Mouse (Mus musculus) hindbrain, postnatal 0 days (tissue): Measurements from ENCODE around the gene Macrod2. TPM values are rescaled to one million over a fixed set of nuclear protein-coding genes. Genes with fewer than 3 reads are reported as not detected.
A peak's percentile ranks its signal among the peaks of the same experiment; 100 is the strongest.

Experiments
- ATAC-seq: fragments of 200-750 bp; cut with Nextera tagmentation; 2 replicates; pipeline ENCODE4 v1.8.0; 2017; ENCODE audit warnings: mild to moderate bottlenecking, moderate TSS enrichment, moderate library complexity
- DNase-seq: peaks from one replicate; pipeline ENCODE4 v3.0.0-alpha.2; 2015; ENCODE audit warnings: low spot score
- H3K27ac ChIP-seq: fragments of 300-500 bp; sonication (generic); 2 replicates; pipeline ENCODE4 v1.5.1; 2014; ENCODE audit warnings: mild to moderate bottlenecking
- H3K27me3 ChIP-seq: fragments of 300-500 bp; sonication (generic); 2 replicates; pipeline ENCODE4 v1.6.1; 2014; ENCODE audit warnings: low read length, mixed read lengths; ENCODE audit not compliant: insufficient read depth
- H3K36me3 ChIP-seq: fragments of 300-500 bp; sonication (generic); 2 replicates; pipeline ENCODE4 v1.6.1; 2014; ENCODE audit warnings: low read length, mixed read lengths; ENCODE audit not compliant: insufficient read depth
- H3K4me1 ChIP-seq: fragments of 300-500 bp; sonication (generic); 2 replicates; pipeline ENCODE4 v1.6.1; 2014; ENCODE audit warnings: antibody characterized with exemption, low read length, mixed read lengths; ENCODE audit not compliant: insufficient read depth
- H3K4me2 ChIP-seq: fragments of 300-500 bp; sonication (generic); 2 replicates; pipeline ENCODE4 v1.6.1; 2014; ENCODE audit warnings: low read depth, mild to moderate bottlenecking, low read length, moderate library complexity, mixed read lengths
- H3K4me3 ChIP-seq: fragments of 300-500 bp; sonication (generic); 2 replicates; pipeline ENCODE4 v1.5.1; 2014; ENCODE audit warnings: low read length
- H3K9ac ChIP-seq: fragments of 300-500 bp; sonication (generic); replicated peaks from 2 replicates; pipeline ENCODE4 v1.6.1; 2014; ENCODE audit warnings: mild to moderate bottlenecking, low read length, moderate library complexity, mixed read lengths
- H3K9me3 ChIP-seq: fragments of 300-500 bp; sonication (generic); 2 replicates; pipeline ENCODE4 v1.6.1; 2016; ENCODE audit warnings: low read length, mixed read lengths
- CTCF ChIP-seq: IDR thresholded peaks from 2 replicates; pipeline ENCODE4 v1.5.1; 2016; ENCODE audit warnings: antibody characterized with exemption, control low read depth, low read depth
- WGBS: fragments of 180-500 bp; shearing (Covaris S2); extraction: QIAGEN DNeasy Blood & Tissue Kit; methylation state at CpG from one replicate; pipeline ENCODE4 v1.1.7; 2014; 5-methylcytosine and 5-hydroxymethylcytosine counted together
- polyA plus RNA-seq: library from polyadenylated mRNA; unstranded; fragments of >200 nt; fragmentation: Nextera tagmentation; extraction: Ambion mirVana; gene quantifications from 2 replicates; pipeline ENCODE4 v1.2.1, GENCODE M21; 2015
- total RNA-seq: library from RNA; depleted of rRNA; stranded (reverse); fragments of >200 nt; gene quantifications from 2 replicates; pipeline ENCODE4 v1.2.3, GENCODE M21; 2014; rRNA removed

Gene Macrod2
- total RNA-seq (16.6 and 18.3 TPM in 2 replicates), polyA plus RNA-seq (60.0 and 60.1 TPM in 2 replicates)

DNA sequence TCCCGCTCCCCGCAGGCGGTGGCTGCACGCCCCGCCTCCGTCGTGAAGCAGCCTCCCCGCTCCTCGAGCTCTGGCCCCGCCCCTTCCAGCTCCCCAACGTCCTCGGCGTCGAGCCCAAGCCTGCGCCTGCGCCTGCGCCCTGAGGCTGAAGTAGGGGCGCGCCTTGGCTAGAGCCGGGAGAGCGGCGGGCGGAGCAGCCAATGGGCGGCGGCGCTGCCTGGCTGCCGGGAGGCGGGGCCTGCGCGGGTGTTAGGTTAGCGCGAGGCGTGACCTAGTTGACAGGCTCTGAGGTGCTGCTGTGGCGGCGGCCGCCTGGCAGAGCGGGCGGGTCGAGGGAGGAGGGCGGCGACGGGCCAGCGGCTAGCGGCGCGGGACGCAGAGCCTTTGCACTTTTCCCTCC lies at the start of gene Macrod2:
Gene Macrod2 (plus strand): TSS at position 131 of the 400 bp plus-strand sequence.
- H3K27ac ChIP-seq = peak within 1 kb of the TSS; percentile 67
- no peaks in the 10 kb centered on the region for H3K27me3 ChIP-seq
- peak within 1 kb of the TSS; percentile 68 for H3K9ac ChIP-seq
- no peak for TF ChIP-seq CTCF
- H3K4me3 ChIP-seq = peak within 1 kb of the TSS; percentile 86
- no peaks in the 10 kb centered on the region for H3K36me3 ChIP-seq
- ATAC-seq = peak; percentile 99
- no peaks in the 10 kb centered on the region for H3K9me3 ChIP-seq
- WGBS = under 1% methylated on average over 46 of the region's 47 CpGs
- H3K4me1 ChIP-seq = peaks cover 3% of the 10 kb centered on the region; the same call in 1 of the 2 replicates
- peak within 1 kb of the TSS; percentile 92 for H3K4me2 ChIP-seq
- DNase-seq = peak; percentile 99

DNA sequence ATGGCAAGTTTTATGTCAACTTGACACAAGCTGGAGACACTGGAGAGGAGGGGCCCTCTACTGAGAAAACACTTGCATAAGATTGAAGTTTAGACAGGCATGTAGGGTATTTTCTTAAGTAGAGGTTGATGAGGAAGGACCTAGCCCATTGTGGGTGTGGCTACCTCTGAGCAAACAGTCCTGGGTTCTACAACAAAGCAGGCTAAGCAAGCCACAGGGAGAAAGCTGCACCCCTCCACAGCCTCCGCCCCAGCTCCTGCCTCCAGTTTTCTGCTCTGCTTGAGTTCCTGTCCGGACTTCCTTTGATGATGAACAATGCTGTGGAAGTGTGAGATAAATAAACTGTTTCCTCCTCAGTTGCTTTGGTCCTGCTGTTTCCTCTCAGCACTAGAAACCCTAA lies 35.2 kb upstream of the Macrod2 start:
- no peak overlapping the region for H3K27ac ChIP-seq
- 70% methylated on average over 2 of the region's 2 CpGs for WGBS
- no peaks in the 10 kb centered on the region for H3K36me3 ChIP-seq
- no peaks in the 10 kb centered on the region for H3K9me3 ChIP-seq
- TF ChIP-seq CTCF = no peak
- ATAC-seq (no peak), DNase-seq (no peak)
- H3K27me3 ChIP-seq = no peaks in the 10 kb centered on the region
- no peak overlapping the region for H3K4me2 ChIP-seq
- no peak overlapping the region for H3K4me3 ChIP-seq
- no peak overlapping the region for H3K9ac ChIP-seq
- no peaks in the 10 kb centered on the region for H3K4me1 ChIP-seq

DNA sequence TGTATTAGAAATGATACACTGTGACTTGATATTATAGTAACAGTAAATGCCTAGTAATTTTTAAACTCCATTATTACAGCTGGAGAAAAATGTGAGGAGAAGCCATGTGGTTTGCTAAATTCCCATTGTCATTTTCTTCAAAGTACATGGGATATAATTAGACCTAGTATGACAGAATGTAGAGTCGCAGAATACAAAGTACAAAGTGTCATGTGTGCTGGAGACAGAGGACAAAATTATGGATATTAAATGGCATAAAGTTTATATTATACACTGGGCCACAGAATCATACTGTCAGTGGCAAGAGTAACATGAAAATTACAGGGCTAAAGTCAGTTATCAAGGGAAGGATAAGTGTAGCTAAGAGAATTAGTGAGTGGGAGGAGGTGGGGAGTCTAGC lies 30.3 kb upstream of the Macrod2 start:
- H3K27ac ChIP-seq = no peak overlapping the region
- H3K27me3 ChIP-seq = no peaks in the 10 kb centered on the region
- no peak for TF ChIP-seq CTCF
- DNase-seq (no peak), ATAC-seq (no peak)
- H3K9ac ChIP-seq = no peak overlapping the region
- no peaks in the 10 kb centered on the region for H3K4me1 ChIP-seq
- no peak overlapping the region for H3K4me2 ChIP-seq
- H3K36me3 ChIP-seq = no peaks in the 10 kb centered on the region
- H3K9me3 ChIP-seq = no peaks in the 10 kb centered on the region
- no peak overlapping the region for H3K4me3 ChIP-seq
- WGBS = 85% methylated on average over 1 of the region's 1 CpGs

DNA sequence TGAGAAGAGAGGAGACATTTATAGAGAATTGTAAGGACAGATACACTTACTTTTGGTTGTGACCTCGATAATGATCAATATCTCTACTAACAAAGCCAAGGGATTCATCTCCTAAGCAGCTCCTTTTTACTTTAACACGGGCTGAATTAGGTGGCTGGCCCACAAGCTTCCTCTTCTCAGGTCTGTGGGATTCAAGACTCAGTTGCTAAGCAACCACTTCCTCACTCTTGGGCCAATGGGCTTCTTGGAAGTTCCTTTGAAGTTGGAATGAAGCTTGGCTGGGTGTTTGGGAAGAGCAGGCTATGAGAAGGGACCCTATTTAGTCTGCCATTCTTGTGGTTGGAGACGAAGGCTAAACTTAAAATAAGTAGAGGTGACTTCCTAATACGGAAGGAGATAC lies 5.6 kb upstream of the Macrod2 start, which contains the start of gene Sel1l2:
Gene Sel1l2 (minus strand): TSS at position 182 of the 400 bp plus-strand sequence.
- no peaks in the 10 kb centered on the region for H3K4me1 ChIP-seq
- H3K36me3 ChIP-seq = no peaks in the 10 kb centered on the region
- no peak within 1 kb of the TSS for H3K27ac ChIP-seq
- no peak for ATAC-seq
- H3K9me3 ChIP-seq = no peaks in the 10 kb centered on the region
- H3K27me3 ChIP-seq = no peaks in the 10 kb centered on the region
- no peak for TF ChIP-seq CTCF
- no peak within 1 kb of the TSS for H3K4me2 ChIP-seq
- no peak within 1 kb of the TSS for H3K4me3 ChIP-seq
- WGBS = 41% methylated on average over 4 of the region's 4 CpGs
- no peak within 1 kb of the TSS for H3K9ac ChIP-seq
- DNase-seq = no peak

DNA sequence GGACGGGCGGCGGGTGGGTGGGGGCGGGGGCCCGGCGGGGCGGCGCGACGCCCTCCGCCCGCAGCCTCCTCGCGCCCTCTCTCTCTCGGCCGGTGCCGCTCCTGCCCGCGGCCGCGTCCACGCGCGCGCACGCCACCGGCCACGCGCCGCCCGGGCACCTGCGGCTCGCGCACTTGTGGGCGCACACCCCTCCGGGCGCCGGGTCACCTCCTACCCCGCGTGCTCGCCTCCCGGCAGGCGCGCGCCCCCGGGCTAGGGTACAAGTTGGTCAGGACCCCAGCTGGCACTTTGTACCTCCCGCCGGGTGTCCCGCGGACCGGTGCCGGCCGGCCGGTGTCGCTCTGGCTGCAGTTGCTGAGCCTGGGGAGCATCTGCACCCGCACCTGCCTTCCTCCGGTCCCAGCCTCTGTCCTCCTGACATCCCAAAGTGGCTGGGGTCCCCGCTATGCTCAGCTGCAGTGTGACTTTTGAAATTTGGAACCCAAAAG lies 679 bp downstream of the Macrod2 start:
- H3K4me2 ChIP-seq = peak overlapping the region; percentile 92

DNA sequence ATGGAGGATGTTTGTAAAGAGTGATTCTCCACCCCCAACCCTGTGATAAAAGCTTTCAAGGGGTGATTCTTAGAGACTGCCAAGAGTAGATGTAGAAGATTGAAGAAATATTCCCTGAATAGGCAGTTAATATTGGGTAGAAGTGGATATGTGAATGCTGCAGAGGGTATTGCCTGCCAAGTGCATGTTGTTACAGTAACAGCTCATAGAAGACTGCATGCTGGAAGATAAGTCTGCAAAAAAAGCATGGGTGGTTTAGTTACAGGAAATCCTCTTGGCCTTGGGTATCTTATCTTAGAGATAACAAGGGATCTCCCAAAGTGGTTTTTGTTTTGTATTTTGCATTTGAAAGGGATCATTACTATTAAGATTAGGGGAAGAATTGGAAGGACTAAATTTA lies 30.7 kb downstream of the Macrod2 start:
- Histone ChIP-seq H3K27ac (no peak overlapping the region), H3K4me2 (no peak overlapping the region), H3K4me1 (no peaks in the 10 kb centered on the region), H3K4me3 (no peak overlapping the region), H3K9me3 (no peaks in the 10 kb centered on the region), H3K27me3 (no peaks in the 10 kb centered on the region), H3K36me3 (no peaks in the 10 kb centered on the region), H3K9ac (no peak overlapping the region)
- DNase-seq = no peak
- ATAC-seq = no peak
- no peak for TF ChIP-seq CTCF

More for the DNA sequence above, 679 bp downstream of the Macrod2 start:
- H3K27me3 ChIP-seq = no peaks in the 10 kb centered on the region
- no peak for TF ChIP-seq CTCF
- peak overlapping the region; percentile 68 for H3K9ac ChIP-seq
- no peaks in the 10 kb centered on the region for H3K9me3 ChIP-seq
- no peaks in the 10 kb centered on the region for H3K36me3 ChIP-seq
- H3K27ac ChIP-seq = peak overlapping the region; percentile 67
- WGBS = under 1% methylated on average over 37 of the region's 58 CpGs
- peaks cover 3% of the 10 kb centered on the region; the same call in 1 of the 2 replicates for H3K4me1 ChIP-seq
- H3K4me3 ChIP-seq = peak overlapping the region; percentile 86
- DNase-seq = peak; percentile 66
- peak; percentile 75 for ATAC-seq

DNA sequence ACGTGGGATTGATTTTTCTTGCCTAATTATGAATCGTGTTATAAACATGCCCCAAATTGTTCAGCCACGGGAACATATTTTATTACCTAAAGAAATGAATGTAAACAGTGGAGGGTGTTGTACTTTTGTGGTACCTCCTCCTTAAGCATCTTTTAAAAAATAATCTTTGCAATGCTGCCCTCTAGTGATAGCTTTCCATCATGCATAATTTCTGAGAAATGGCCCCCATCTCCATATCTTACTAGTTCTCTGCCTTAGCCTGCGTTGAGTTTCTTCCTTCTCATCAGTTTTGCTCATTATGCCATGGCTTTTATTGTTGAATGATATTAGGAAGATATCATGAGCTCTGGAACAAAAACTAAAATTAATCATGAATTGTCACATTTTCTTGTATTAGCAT lies 32.2 kb downstream of the Macrod2 start:
- DNase-seq = peak; percentile 79
- H3K9me3 ChIP-seq = no peaks in the 10 kb centered on the region
- peak; percentile 74; the same call in 1 of the 2 replicates for ATAC-seq
- H3K4me3 ChIP-seq = no peak overlapping the region
- no peak overlapping the region for H3K27ac ChIP-seq
- no peaks in the 10 kb centered on the region for H3K27me3 ChIP-seq
- WGBS = 19% methylated on average over 4 of the region's 4 CpGs
- TF ChIP-seq CTCF = peak; percentile 72
- no peak overlapping the region for H3K9ac ChIP-seq
- H3K4me1 ChIP-seq = no peaks in the 10 kb centered on the region
- no peaks in the 10 kb centered on the region for H3K36me3 ChIP-seq
- H3K4me2 ChIP-seq = no peak overlapping the region
